Mouse (Mus musculus) hindbrain, embryonic 10.5 days (tissue): ENCODE measurements around the gene Lamp1. TPM values are rescaled to one million over a fixed set of nuclear protein-coding genes. Genes with fewer than 3 reads are reported as not detected.

ENCODE experiments used
- DNase-seq: peaks from one replicate; pipeline ENCODE4 v3.0.0-alpha.2; 2017; ENCODE audit warnings: low spot score
- H3K27ac ChIP-seq: fragments of 300-500 bp; sonication (generic); 2 replicates; pipeline ENCODE4 v1.5.1; 2016; ENCODE audit warnings: mild to moderate bottlenecking, moderate library complexity
- H3K27me3 ChIP-seq: fragments of 300-500 bp; sonication (generic); 2 replicates; pipeline ENCODE4 v1.6.1; 2016; ENCODE audit warnings: mild to moderate bottlenecking; ENCODE audit not compliant: poor library complexity, insufficient read depth, severe bottlenecking
- H3K36me3 ChIP-seq: fragments of 300-500 bp; sonication (generic); 2 replicates; pipeline ENCODE4 v1.6.1; 2016; ENCODE audit warnings: mild to moderate bottlenecking, moderate library complexity
- H3K4me1 ChIP-seq: fragments of 300-500 bp; sonication (generic); replicated peaks from 2 replicates; pipeline ENCODE4 v1.6.1; 2016; ENCODE audit warnings: mild to moderate bottlenecking
- H3K4me3 ChIP-seq: fragments of 300-500 bp; sonication (generic); 2 replicates; pipeline ENCODE4 v1.5.1; 2016; ENCODE audit warnings: mild to moderate bottlenecking, moderate library complexity
- H3K9me3 ChIP-seq: fragments of 300-500 bp; sonication (generic); 2 replicates; pipeline ENCODE4 v1.6.1; 2016; ENCODE audit warnings: mild to moderate bottlenecking, moderate library complexity
- WGBS: fragments of 180-500 bp; shearing (Covaris S2); methylation state at CpG from one replicate; pipeline ENCODE4 v1.1.7; 2016; 5-methylcytosine and 5-hydroxymethylcytosine counted together
- polyA plus RNA-seq: library from polyadenylated mRNA; unstranded; fragments of >200 nt; fragmentation: Nextera tagmentation; extraction: Ambion mirVana; gene quantifications from 2 replicates; pipeline ENCODE4 v1.2.1, GENCODE M21; 2016

Gene Lamp1
- polyA plus RNA-seq, 1 experiment from 2014 or later = 231 TPM

DNA sequence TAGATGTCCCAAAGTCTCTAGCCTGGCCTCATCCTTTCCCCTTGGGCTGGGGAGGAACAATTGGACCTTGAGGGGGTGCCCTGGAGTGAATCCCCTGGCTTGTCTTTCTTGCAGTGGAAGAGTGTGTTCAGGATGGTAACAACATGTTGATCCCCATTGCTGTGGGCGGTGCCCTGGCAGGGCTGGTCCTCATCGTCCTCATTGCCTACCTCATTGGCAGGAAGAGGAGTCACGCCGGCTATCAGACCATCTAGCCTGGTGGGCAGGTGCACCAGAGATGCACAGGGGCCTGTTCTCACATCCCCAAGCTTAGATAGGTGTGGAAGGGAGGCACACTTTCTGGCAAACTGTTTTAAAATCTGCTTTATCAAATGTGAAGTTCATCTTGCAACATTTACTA lies 15.3 kb downstream of the Lamp1 start:
- Histone ChIP-seq H3K4me3 (no peak overlapping the region), H3K27ac (no peak overlapping the region)
- WGBS = 94% methylated on average over 4 of the region's 4 CpGs

DNA sequence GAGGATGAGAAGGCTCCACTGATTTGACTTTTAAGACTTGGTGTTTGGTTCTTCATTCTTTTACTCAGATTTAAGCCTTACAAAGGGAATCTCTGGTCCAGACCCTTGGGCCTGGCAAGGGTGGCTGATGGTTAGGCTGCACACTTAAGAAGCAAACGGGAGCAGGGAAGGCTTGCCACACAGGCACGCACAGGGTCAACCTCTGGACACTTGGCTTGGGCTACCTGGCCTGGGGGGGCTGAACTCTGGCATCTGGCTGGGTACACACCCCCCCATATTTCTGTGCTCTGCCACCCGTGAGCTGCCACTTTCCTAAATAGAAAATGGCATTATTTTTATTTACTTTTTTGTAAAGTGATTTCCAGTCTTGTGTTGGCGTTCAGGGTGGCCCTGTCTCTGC lies 15.8 kb downstream of the Lamp1 start:
- WGBS = 93% methylated on average over 4 of the region's 4 CpGs
- peaks cover 93% of the 10 kb centered on the region for H3K36me3 ChIP-seq
- no peaks in the 10 kb centered on the region for H3K9me3 ChIP-seq

More for the DNA sequence above, 15.3 kb downstream of the Lamp1 start:
- no peaks in the 10 kb centered on the region for H3K27me3 ChIP-seq
- no peaks in the 10 kb centered on the region for H3K9me3 ChIP-seq
- no peak for DNase-seq
- no peaks in the 10 kb centered on the region for H3K4me1 ChIP-seq
- H3K36me3 ChIP-seq = peaks cover 98% of the 10 kb centered on the region

DNA sequence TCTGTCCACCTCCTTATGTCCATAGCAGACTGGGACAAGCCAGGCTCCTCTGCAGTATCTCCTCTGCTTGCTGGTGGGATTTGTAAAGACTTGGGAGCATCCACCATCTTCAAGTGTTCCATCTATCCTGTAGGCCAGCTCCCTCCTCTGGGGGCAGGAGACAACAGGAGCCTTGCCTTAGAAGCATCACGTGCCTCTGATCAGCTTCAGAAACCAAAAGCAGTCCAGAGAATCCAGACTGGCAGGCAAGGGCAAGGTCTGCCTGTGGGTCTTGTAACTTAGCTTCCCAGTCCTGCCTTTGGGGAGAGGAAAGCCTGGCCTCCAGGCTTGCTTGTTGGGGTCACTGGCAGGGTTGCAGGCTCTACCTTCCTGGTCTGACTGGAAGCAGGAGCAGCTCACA lies 16.7 kb downstream of the Lamp1 start:
- Histone ChIP-seq H3K27ac (no peak overlapping the region), H3K27me3 (no peaks in the 10 kb centered on the region), H3K9me3 (no peaks in the 10 kb centered on the region), H3K4me1 (no peaks in the 10 kb centered on the region), H3K36me3 (peaks cover 85% of the 10 kb centered on the region), H3K4me3 (no peak overlapping the region)
- no peak for DNase-seq
- WGBS = 91% methylated on average over 1 of the region's 1 CpGs

More for the DNA sequence above, 15.8 kb downstream of the Lamp1 start:
- Histone ChIP-seq H3K27ac (no peak overlapping the region), H3K27me3 (no peaks in the 10 kb centered on the region), H3K4me1 (no peaks in the 10 kb centered on the region), H3K4me3 (no peak overlapping the region)
- no peak for DNase-seq

DNA sequence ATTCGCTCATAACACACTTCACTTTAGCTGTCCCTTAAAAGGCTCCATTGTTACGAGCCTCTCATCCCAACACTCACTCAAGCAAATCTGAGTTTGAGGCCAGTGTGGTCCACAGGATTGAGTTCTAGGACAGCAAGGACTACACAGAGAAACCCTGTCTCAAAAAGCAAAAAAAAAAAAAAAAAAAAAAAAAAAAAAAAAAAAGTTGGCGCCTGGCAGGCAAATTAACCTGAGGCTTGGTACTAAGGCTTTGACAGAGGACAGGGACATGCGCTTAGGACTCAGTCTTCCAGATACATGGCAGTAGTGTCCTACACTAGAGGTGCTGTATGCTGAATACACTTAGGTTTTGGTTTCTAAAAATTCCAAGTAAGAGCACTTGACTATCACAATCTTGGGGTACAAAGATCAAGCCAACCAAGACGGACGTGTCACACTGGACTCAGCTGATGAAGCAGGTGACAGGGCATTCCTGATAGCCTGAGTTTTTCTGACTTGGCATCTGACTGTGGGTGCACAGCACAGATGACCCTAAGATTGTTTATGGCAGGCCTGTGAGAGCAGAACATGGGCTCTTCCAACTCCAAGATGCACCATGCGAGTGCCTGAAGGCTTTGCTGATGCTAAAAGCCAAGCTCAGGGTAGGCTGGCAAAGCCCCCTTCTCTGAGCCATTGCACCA lies 18.4 kb downstream of the Lamp1 start:
- H3K4me1 ChIP-seq = no peaks in the 10 kb centered on the region
- no peak for DNase-seq
- H3K27me3 ChIP-seq = no peaks in the 10 kb centered on the region
- no peaks in the 10 kb centered on the region for H3K9me3 ChIP-seq
- no peak overlapping the region for H3K4me3 ChIP-seq
- no peak overlapping the region for H3K27ac ChIP-seq
- 96% methylated on average over 7 of the region's 7 CpGs for WGBS
- peaks cover 68% of the 10 kb centered on the region for H3K36me3 ChIP-seq

DNA sequence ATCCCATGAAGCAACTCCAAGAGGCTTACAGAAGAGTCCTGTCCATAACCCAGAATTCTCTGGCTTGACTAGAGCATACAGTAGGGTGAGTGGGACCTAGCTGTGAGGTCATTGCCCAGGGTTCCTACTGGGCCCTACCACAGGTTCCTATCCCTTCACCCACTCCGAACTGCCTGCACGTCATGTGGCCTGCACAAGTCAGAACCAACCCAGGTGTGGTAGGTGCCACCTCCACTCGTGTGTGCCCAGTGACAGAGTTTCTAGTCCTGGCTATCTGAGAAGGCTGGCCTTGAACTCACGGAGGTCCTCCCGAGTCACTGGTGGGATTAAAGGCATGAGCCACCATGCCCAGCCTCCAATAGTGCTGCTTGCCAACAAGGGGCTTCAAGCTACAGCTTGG lies 19.2 kb downstream of the Lamp1 start:
- Histone ChIP-seq H3K4me1 (no peaks in the 10 kb centered on the region), H3K27ac (no peak overlapping the region), H3K9me3 (no peaks in the 10 kb centered on the region), H3K27me3 (no peaks in the 10 kb centered on the region), H3K4me3 (no peak overlapping the region), H3K36me3 (peaks cover 60% of the 10 kb centered on the region)
- DNase-seq = no peak
- WGBS = 94% methylated on average over 5 of the region's 5 CpGs

DNA sequence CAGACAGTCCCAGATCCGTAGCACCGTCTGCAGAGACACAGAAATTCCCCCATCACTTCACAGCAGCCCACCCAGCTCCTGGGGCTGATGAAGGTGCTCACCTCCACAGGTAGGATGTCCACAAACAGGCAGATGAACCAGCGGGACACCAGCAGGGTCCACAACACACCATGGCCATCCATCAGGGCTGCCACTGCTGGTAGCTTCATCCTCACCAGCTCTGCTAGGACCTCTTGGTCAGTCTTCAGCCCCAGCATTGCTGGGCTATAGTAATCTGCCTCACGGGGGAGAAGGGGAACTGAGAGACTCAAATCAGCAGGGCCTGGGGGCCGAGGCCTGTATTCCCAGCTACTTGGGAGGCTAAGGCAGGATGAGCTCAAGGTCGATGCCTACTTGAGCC lies 20.5 kb downstream of the Lamp1 start:
- H3K4me1 ChIP-seq = no peaks in the 10 kb centered on the region
- H3K27ac ChIP-seq = no peak overlapping the region

DNA sequence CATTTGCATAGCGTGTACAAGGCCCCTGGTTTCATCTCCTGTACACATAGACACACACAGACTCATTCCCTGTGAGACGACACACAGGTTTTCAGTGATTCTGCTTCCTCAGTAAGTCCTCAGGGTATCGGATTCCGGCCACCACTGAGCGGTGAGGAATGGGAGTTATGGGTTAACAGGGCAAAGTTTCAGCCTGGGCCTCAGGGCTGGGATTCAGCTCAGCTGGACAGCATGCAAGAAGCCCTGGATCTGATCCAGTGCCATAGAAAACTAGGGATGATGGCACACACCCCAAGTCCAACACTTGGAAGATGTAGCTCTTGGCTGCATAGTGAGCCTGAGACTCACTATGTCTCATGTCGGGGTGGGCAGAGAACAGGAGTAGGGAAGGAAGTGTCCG lies 21.0 kb downstream of the Lamp1 start:
- no peak overlapping the region for H3K27ac ChIP-seq
- WGBS = 78% methylated on average over 7 of the region's 7 CpGs
- H3K9me3 ChIP-seq = no peaks in the 10 kb centered on the region
- no peaks in the 10 kb centered on the region for H3K27me3 ChIP-seq
- no peak for DNase-seq
- H3K36me3 ChIP-seq = peaks cover 49% of the 10 kb centered on the region
- H3K4me1 ChIP-seq = no peaks in the 10 kb centered on the region
- no peak overlapping the region for H3K4me3 ChIP-seq

More for the DNA sequence above, 20.5 kb downstream of the Lamp1 start:
- no peak for DNase-seq
- Histone ChIP-seq H3K36me3 (peaks cover 49% of the 10 kb centered on the region), H3K4me3 (no peak overlapping the region), H3K9me3 (no peaks in the 10 kb centered on the region), H3K27me3 (no peaks in the 10 kb centered on the region)
- 75% methylated on average over 6 of the region's 6 CpGs for WGBS

DNA sequence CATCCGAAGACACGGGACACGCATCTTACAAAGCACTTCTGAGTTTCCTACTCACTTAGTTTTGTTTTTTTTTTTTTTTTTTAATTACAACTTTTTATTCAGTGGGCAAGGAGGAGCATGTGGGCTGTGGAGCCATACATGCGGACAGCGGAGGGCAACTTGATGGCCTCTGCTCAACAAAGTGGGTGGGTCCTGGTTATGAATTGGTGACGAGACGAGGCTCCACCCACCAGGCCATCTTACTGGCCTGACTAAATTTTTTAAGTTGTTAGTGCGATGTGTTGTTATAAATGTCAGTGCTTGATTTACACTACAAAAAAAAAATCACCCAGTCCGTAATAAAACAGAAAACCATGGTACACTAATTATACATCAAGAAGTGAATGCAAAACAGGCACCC lies 21.4 kb downstream of the Lamp1 start:
- H3K27me3 ChIP-seq = no peaks in the 10 kb centered on the region
- H3K27ac ChIP-seq = no peak overlapping the region
- 86% methylated on average over 9 of the region's 9 CpGs for WGBS
- no peaks in the 10 kb centered on the region for H3K4me1 ChIP-seq
- no peak overlapping the region for H3K4me3 ChIP-seq
- H3K9me3 ChIP-seq = no peaks in the 10 kb centered on the region
- no peak for DNase-seq
- peaks cover 48% of the 10 kb centered on the region for H3K36me3 ChIP-seq

DNA sequence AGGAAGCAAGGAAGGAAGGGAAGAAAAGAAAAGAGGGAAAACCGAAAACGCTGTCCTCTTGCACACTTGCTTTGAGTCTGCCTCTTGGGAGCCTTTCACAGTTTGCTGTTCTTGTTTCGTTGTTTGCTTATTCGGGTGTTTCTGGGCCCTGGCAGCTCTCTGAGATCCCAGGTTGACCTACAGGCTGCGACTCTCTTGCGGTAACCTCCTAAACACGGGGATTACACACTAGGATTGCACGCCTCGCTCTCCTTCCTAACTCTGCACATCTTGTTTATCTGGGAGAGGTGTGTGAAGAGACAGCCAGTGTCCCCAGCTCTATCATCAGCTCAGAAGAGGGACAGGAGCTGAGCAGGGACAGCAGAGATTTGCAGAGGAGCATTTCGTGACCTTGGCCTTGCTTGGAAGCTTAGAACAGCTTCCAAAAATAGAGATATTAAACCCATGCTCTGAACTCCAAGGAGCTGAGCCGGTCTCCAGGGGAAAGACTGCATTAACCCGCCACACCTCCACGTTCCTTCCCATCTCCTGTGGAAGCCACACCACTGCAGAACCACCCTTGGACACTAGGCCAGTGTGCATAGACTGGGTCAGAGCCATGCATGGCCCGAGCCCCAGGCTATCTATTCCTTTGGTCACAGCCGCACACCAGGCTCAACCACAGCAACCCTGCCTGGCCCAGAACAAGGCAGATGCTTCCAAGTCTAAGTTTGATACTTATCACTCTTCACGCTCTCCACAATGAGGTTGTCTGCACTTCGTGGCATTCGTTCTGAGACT lies 22.1 kb downstream of the Lamp1 start:
- no peak overlapping the region for H3K27ac ChIP-seq
- WGBS = 82% methylated on average over 18 of the region's 18 CpGs
- H3K9me3 ChIP-seq = no peaks in the 10 kb centered on the region
- no peaks in the 10 kb centered on the region for H3K27me3 ChIP-seq
- no peak overlapping the region for H3K4me3 ChIP-seq
- DNase-seq = no peak
- H3K36me3 ChIP-seq = peaks cover 48% of the 10 kb centered on the region
- no peaks in the 10 kb centered on the region for H3K4me1 ChIP-seq

DNA sequence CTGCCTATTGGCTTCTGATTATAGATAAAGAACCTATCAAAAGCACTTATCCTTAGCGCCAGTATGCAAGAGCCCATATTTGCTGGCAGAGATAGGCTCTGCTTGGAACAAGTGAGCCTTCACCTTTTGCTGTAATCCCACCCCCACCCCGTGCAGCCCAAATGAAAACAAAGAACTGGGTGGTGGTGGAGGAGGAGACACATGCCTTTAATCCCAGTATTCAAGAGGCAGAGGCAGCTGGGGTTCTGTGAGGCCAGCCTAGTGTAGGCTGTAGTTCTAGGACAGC lies 22.7 kb downstream of the Lamp1 start:
- DNase-seq = no peak
- Histone ChIP-seq H3K36me3 (peaks cover 43% of the 10 kb centered on the region), H3K4me3 (no peak overlapping the region), H3K27me3 (no peaks in the 10 kb centered on the region), H3K9me3 (no peaks in the 10 kb centered on the region), H3K27ac (no peak overlapping the region), H3K4me1 (no peaks in the 10 kb centered on the region)
- 52% methylated on average over 2 of the region's 2 CpGs for WGBS

DNA sequence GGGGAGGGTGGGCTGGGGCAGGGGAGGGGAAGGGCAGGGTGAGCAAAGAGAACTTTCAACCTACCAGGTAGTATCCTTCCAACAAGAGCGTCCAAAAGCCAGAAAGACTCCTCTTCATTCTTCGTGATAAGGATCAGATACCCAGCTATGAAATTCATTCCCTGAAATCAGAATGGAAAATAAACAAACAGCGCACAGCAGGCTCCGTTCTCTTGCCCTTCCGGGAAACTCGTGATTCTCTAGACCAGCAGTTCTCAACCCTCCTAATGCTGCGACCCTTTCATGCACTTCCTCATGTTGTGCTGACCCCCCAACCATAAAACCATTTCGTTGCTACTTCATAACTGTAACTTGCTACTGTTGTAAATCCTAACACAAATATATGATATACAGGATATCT lies 27.9 kb downstream of the Lamp1 start:
- H3K27ac ChIP-seq = no peak overlapping the region
- 91% methylated on average over 8 of the region's 8 CpGs for WGBS
- H3K4me1 ChIP-seq = no peaks in the 10 kb centered on the region
- no peak overlapping the region for H3K4me3 ChIP-seq
- H3K27me3 ChIP-seq = no peaks in the 10 kb centered on the region
- peaks cover 28% of the 10 kb centered on the region for H3K36me3 ChIP-seq
- no peak for DNase-seq
- no peaks in the 10 kb centered on the region for H3K9me3 ChIP-seq

DNA sequence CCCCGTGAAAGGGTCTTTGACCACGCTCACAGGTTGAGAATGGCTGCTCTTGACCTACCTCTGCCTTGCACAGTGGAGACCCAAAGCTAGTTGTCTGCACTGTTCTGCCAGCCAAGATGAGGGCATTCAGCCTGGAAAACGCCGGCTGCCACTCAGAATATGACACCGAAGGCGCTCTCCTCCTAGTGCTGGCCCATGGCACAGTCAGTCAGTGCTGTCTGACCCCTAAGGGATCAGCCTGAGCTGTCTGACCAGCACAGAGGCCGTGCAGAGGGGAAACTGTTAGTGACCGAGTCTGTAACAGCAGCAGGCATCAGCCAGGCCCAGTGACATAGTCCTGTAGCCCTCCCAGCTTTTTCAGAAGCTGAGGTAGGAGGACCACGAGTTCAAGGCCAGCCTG lies 28.3 kb downstream of the Lamp1 start:
- no peaks in the 10 kb centered on the region for H3K27me3 ChIP-seq
- H3K9me3 ChIP-seq = no peaks in the 10 kb centered on the region
- H3K36me3 ChIP-seq = peaks cover 28% of the 10 kb centered on the region
- WGBS = 84% methylated on average over 9 of the region's 9 CpGs
- H3K27ac ChIP-seq = no peak overlapping the region
- H3K4me1 ChIP-seq = no peaks in the 10 kb centered on the region
- DNase-seq = no peak
- H3K4me3 ChIP-seq = no peak overlapping the region

DNA sequence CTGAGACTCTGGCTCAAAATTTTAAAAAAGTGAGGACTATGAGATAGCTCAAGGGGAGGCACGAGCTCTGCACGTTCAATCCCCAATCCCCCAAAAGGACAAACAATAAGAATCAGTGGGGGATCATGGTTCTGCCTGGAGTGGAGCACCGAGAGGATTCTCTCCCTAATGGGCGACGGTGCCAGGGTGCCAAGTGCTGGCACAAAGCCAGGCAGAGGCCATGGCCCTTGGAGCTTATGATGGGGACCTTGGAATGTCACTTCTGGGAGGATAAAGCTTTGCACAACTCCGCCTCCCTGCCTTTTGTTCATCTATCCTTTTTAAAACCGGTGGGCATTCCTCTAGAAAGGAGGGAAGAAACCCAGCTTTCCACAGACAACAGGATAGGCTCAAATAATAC lies 28.7 kb downstream of the Lamp1 start:
- 82% methylated on average over 7 of the region's 7 CpGs for WGBS
- Histone ChIP-seq H3K4me1 (no peaks in the 10 kb centered on the region), H3K27me3 (no peaks in the 10 kb centered on the region), H3K27ac (no peak overlapping the region), H3K4me3 (no peak overlapping the region), H3K9me3 (no peaks in the 10 kb centered on the region), H3K36me3 (peaks cover 28% of the 10 kb centered on the region)
- DNase-seq = no peak
